25 mouse cellular contexts compared by ENCODE assay signal in the genomic region with DNA sequence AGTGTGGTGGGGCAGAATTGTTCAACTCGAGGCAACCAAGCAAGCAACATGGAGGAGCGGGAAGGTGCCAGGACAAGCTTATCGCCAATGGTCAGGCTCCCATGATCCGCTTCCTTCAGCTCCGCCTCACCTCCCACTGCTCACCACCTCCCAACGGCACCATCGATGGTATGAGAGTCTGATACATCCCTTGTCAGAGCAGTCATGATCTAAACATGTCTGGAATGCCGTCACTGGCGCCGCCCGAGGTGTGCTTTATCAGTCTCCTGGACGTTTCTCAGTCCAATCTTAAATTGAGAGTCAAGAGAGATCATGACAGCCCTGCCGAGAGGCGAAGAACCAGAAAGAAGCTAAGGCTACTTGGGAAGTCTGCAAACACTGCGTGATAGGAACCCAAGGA. TPM values are rescaled to one million over a fixed set of nuclear protein-coding genes. Genes with fewer than 3 reads are reported as not detected.
"Had no signal": no experiment of that assay in that cellular context is flagged by ENCODE, and none has a peak within 500 bp of the region (broad histone marks: within the 10 kb centered on the region; RNA-seq: fewer than 3 reads in every experiment).

No protein-coding gene starts in this region.

- H3K9ac ChIP-seq: liver, postnatal 0 days; lung, embryonic 15.5 days; midbrain, embryonic 13.5 days; midbrain, embryonic 15.5 days; neural tube, embryonic 12.5 days had no signal

- H3K27me3 ChIP-seq: lung, embryonic 15.5 days; midbrain, embryonic 13.5 days; midbrain, embryonic 15.5 days; neural tube, embryonic 12.5 days had no signal

- H3K9me3 ChIP-seq: lung, embryonic 15.5 days; megakaryocyte, embryonic 14.5 days; midbrain, embryonic 13.5 days; midbrain, embryonic 15.5 days; neural tube, embryonic 12.5 days had no signal

- H3K27ac ChIP-seq: lung, embryonic 15.5 days; macrophage; midbrain, embryonic 13.5 days; midbrain, embryonic 15.5 days; neural tube, embryonic 12.5 days had no signal

- H3K4me2 ChIP-seq: lung, embryonic 15.5 days; midbrain, embryonic 11.5 days; midbrain, embryonic 13.5 days; midbrain, embryonic 15.5 days; neural tube, embryonic 12.5 days had no signal

- ATAC-seq: liver, postnatal 0 days; lung, postnatal 0 days; midbrain, embryonic 13.5 days; midbrain, embryonic 15.5 days had no signal

- H3K36me3 ChIP-seq: lung, embryonic 15.5 days; midbrain, embryonic 13.5 days; midbrain, embryonic 15.5 days; neural tube, embryonic 12.5 days had no signal

- H3K4me3 ChIP-seq: lung, embryonic 15.5 days; megakaryocyte, embryonic 14.5 days; midbrain, embryonic 13.5 days; midbrain, embryonic 15.5 days; neural tube, embryonic 12.5 days had no signal

- H3K4me1 ChIP-seq: lung, embryonic 15.5 days; midbrain, embryonic 13.5 days; midbrain, embryonic 15.5 days; neural tube, embryonic 12.5 days had no signal

- DNase-seq: liver, postnatal 0 days; lung, adult 2 months; lung, postnatal 14 days; lung, postnatal 36 days; retina, postnatal 1 day; right cerebral cortex, adult 18-20 months; right cerebral cortex, postnatal 25 days; right cerebral cortex, postnatal 4 days; spleen, adult 18-20 months; thymus, adult 18-20 months; thymus, postnatal 14 days; thymus, postnatal 36 days had no signal

RNA-seq across cellular contexts. Expression of gene Lrrc63, which starts 59.6 kb away (rescaled TPM):
- total RNA-seq: midbrain, postnatal 0 days had no signal
- polyA plus RNA-seq: liver, postnatal 0 days; lung, embryonic 15.5 days; midbrain, postnatal 0 days; neural tube, embryonic 14.5 days; small intestine, adult 2 months; stomach, embryonic 14.5 days; stomach, embryonic 16.5 days had no signal
